In the genomic region with DNA sequence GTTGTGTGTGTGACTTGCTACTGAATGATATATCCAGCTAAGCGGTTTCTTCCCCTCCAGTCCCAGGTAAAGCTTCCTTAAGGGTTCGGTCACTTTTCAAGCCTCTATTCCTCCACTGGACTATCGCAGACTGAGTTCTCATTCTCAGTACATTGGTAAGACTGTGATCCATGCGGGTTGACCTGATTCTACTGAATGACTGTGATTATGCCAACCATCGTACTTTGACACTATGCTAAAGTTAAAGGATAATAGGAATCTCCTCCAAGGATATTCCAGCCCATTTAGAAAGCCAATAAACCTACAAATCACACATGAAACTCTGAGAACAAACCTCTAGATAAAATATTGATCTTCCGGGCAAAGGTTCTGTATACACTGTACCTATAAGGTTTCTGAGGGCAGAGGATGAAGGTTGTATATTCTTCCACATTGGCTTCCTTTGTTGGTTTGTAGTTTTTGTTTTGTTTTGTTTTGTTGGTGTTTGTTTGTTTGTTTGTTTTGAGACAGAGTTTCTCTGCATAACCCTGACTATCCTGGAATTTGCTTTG, we compare ENCODE assay signal across 18 mouse cellular contexts.
"Had no signal": no experiment of that assay in that cellular context is flagged by ENCODE, and none has a peak within 500 bp of the region (broad histone marks: within the 10 kb centered on the region; RNA-seq: fewer than 3 reads in every experiment).

No protein-coding gene starts in this region.

- H3K4me1 ChIP-seq: limb, embryonic 12.5 days; limb, embryonic 15.5 days; midbrain, embryonic 12.5 days; midbrain, embryonic 15.5 days; neural tube, embryonic 13.5 days had no signal

- ATAC-seq: hindbrain, embryonic 16.5 days; liver, postnatal 0 days; lung, postnatal 0 days; midbrain, embryonic 15.5 days had no signal

- DNase-seq: kidney, adult 18-20 months; left cerebral cortex, postnatal 4 days; liver, postnatal 0 days; lung, embryonic 14.5 days; retina, postnatal 1 day; right cerebral cortex, postnatal 25 days; thymus, postnatal 25 days had no signal

- H3K4me3 ChIP-seq: limb, embryonic 12.5 days; limb, embryonic 15.5 days; midbrain, embryonic 12.5 days; midbrain, embryonic 15.5 days; myocyte; neural tube, embryonic 13.5 days had no signal

- H3K9ac ChIP-seq: limb, embryonic 12.5 days; limb, embryonic 15.5 days; liver, embryonic 14.5 days; liver, postnatal 0 days; lung, embryonic 14.5 days; midbrain, embryonic 12.5 days; midbrain, embryonic 15.5 days; neural tube, embryonic 13.5 days had no signal

- H3K9me3 ChIP-seq: limb, embryonic 12.5 days; limb, embryonic 15.5 days; midbrain, embryonic 12.5 days; midbrain, embryonic 15.5 days; neural tube, embryonic 13.5 days had no signal

- H3K4me2 ChIP-seq: limb, embryonic 12.5 days; limb, embryonic 15.5 days; liver, embryonic 11.5 days; lung, embryonic 14.5 days; midbrain, embryonic 12.5 days; midbrain, embryonic 15.5 days; neural tube, embryonic 13.5 days had no signal

- H3K27me3 ChIP-seq: limb, embryonic 12.5 days; limb, embryonic 15.5 days; midbrain, embryonic 12.5 days; midbrain, embryonic 15.5 days; neural tube, embryonic 13.5 days had no signal

- H3K36me3 ChIP-seq: limb, embryonic 12.5 days; limb, embryonic 15.5 days; midbrain, embryonic 12.5 days; midbrain, embryonic 15.5 days; neural tube, embryonic 13.5 days had no signal

- H3K27ac ChIP-seq: limb, embryonic 12.5 days; limb, embryonic 15.5 days; liver, embryonic 14.5 days; macrophage; midbrain, embryonic 12.5 days; midbrain, embryonic 15.5 days; neural tube, embryonic 13.5 days had no signal
